Mouse (Mus musculus) induced T-regulatory cell, adult 2 months (primary cell): ENCODE data around the gene Zik1.

Source experiments
- DNase-seq: peaks from one replicate; pipeline ENCODE4 v3.0.0-alpha.2; 2012; ENCODE audit warnings: low read depth

The Zik1 gene

DNA sequence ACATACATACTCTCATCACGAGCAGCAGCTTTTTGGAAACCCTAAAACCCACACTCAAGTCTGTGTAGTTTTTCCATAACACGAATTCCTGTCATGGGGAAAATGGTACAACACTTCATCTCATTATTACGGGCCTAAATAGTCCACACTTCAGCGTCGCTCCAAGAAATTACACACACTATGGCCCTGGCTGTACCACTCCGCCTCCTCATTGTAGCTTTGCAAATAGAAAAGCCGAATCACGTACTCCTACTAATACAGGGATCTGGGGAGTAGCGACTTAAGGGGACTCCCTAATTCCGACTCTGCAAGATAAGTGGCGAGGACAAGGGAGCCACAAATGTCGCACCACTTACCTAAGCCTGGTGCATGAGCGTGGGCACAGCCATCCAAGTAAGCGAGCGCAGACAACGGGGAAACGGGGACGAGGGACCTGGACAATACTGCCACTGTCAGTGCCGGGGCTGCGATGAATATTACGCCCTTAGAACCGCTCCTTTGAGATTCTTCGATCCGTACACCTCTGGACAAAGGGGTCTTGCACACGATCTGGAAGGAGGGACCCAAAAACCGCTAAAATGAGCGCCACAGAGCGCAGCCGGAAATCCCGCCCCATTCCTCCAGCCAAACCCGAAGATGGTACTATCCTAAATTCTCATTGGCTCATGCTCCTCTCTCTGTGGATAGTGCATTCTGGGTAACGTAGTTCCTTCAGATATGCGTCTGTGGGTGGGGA, at the start of gene Zik1:
Zik1 (minus strand) TSS at position 609 of the 736 bp plus-strand sequence.
- DNase-seq: peak; percentile 80

DNA sequence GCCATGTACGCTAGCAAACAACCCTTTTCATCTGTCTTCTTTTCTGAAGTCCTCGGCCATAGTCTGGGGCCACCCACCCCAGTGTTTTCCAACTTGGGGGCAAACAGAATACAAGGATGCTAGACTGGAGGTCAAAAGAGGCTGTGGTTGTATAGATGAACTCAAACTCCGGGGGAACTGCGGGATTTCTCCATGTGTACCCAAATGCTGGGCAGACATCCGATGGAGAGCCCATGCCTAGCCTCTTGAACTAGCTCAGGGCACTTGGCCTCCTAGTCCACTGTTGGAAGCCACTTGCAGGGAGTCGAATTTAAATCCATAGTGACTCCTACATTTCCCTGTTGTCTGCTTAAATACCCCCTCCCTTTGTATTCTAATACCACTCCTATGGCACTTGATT, 384 bp upstream of the Zik1 start:
- DNase-seq: no peak

DNA sequence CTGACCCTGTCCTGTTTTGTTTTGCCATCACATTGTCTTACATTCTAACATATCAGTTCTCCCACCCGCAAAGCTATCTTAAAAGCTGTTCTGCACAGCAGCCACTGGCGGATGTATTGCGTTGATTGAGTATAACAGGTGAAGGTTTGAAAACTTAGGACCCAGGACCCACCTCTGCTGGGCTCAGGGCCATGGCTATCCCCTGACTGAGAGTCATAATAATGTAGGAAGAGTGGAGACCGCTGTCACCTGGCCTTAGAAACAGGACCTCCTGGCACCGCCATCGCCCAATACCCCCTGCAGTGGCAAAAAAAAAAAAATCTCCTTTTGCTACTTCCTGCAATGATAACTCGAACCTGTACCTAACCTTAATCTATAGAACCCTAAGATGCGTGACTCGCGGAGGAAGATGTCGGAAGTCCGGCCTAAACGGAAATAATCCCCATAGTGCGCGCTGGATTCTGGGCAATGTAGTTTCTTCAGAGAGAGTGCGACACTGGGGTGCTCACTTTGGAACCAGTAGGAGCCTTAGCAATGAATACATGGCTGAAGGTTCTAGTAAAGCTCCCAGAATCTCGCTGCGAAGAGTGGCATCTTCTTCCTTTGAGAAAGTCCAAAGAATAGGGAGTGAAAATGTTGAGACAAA, 14.5 kb downstream of the Zik1 start:
- peak; percentile 8 for DNase-seq

DNA sequence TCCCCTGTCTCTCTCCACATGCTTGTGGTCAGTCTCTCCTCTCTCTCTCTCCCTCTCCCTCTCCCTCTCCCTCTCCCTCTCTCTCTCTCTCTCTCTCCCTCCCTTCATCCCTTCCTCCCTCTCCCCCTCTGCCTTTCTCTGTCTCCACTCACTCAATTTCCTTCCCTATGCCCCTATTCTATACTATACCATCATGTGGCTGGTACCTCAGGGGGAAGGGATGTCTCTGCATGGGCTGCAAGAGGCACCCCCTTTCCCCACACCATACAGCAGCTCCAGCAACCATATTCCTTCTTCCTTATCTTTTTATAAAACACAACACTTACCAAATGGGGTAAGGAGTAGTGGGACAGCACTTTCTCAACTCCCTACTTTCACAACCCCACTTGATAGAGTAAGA, 15.4 kb downstream of the Zik1 start:
- no peak for DNase-seq

DNA sequence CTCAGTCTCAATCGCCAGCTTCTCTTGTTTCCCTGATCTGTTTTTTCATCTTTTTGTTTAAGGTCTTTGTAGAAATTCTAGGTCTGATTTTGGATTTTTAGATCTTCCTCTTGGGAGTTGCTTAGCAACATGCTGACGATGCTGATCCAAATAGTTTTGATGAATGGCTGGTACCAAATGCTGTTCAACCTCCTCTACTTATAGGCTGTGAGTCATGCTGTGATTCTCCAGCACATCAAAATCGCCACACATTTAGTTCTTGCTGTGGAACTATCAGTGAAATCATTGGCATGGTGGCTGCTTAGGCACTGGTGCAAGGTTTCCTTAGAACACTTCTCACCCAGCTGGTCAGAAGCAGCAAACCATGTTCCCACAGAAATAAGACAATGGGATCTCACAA, 37.0 kb downstream of the Zik1 start:
- DNase-seq: no peak

DNA sequence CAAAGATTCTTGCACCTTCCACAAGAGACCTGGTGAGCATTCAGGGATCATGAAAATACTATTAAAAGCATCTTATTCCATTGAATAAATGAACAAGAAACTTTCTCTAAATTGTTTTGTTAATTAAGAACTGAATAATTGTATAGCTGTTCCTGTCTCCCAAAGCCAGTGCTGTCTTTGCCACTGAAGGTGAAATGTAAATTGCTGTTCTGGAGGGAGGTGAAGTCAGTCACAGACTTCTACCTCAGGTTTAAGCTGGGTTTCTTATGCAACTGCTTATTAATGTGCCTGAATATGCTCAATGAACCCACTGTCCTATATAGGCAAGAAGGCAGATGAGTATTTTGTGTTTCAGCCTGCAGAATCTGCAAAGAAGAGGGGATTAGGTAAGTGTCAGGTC, 52.2 kb downstream of the Zik1 start, which contains the start of gene Vmn1r67:
Vmn1r67 (plus strand) TSS at position 301 of the 400 bp plus-strand sequence.
- DNase-seq: no peak
